Mouse (Mus musculus): ENCODE measurements around the gene Abcb4. TPM values are rescaled to one million over a fixed set of nuclear protein-coding genes. Genes with fewer than 3 reads are reported as not detected.
A peak's percentile ranks its signal among the peaks of the same experiment; 100 is the strongest.
"Not testable (repeated sequence)": the region's sequence is repeated elsewhere in the genome, so short reads cannot be mapped to it uniquely, and the experiment has no call there.

Abcb4 gene
- polyA plus RNA-seq, 1 experiment from 2014 or later = 3.4 TPM

- Histone ChIP-seq H3K36me3 (no peaks in the 10 kb centered on the region), H3K27ac (no peak overlapping the region), H3K27me3 (replicated peaks) (no peaks in the 10 kb centered on the region), H3K9ac (no peak overlapping the region), H3K4me2 (no peak overlapping the region), H3K4me3 (replicated peaks) (no peak overlapping the region), H3K9me3 (no peaks in the 10 kb centered on the region), H3K4me1 (no peaks in the 10 kb centered on the region)
- ATAC-seq (ENCODE audit: insufficient read depth, low FRiP score, low read depth) = no peak
- WGBS = 81% methylated on average over 9 of the region's 9 CpGs
Measured at GRCm38 (mm10) chr5:8928440-8928839, 34.9 kb downstream of the Abcb4 start.

DNA sequence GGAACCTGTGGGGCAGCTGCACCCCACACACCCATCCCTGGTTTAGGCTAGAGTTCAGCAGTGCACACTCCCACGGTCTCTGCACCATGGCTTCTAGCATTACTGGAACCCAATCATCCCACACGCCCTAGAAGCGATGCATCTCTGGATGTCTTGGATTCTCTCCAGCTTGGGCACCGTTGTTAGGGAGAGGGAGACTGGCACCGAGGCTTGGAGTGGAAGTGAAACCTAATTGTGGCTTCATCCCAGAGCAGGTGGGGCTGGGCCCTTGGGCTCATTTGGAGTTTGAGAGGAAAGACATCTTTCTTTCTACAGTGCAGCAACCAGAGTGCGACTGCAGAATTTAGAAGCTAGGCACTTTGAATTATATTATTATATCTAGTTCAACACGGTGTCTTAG is 44.4 kb downstream of the Abcb4 start:
- Histone ChIP-seq H3K4me3 (replicated peaks) (no peak overlapping the region), H3K27me3 (replicated peaks) (no peaks in the 10 kb centered on the region), H3K9me3 (no peaks in the 10 kb centered on the region), H3K4me1 (no peaks in the 10 kb centered on the region), H3K36me3 (no peaks in the 10 kb centered on the region), H3K27ac (no peak overlapping the region), H3K9ac (no peak overlapping the region), H3K4me2 (no peak overlapping the region)
- 86% methylated on average over 7 of the region's 7 CpGs for WGBS
- ATAC-seq (ENCODE audit: insufficient read depth, low FRiP score, low read depth) = no peak

GRCm38 (mm10) chr5:8941266-8941665 is 47.7 kb downstream of the Abcb4 start:
- not testable (repeated sequence) for H3K4me3 ChIP-seq (replicated peaks); H3K4me2 ChIP-seq; H3K9me3 ChIP-seq; H3K36me3 ChIP-seq; H3K27me3 ChIP-seq (replicated peaks); H3K9ac ChIP-seq; ATAC-seq (ENCODE audit: insufficient read depth, low FRiP score, low read depth); H3K27ac ChIP-seq; H3K4me1 ChIP-seq
- WGBS = no CpG with 5 or more reads among the region's 1 CpGs

DNA sequence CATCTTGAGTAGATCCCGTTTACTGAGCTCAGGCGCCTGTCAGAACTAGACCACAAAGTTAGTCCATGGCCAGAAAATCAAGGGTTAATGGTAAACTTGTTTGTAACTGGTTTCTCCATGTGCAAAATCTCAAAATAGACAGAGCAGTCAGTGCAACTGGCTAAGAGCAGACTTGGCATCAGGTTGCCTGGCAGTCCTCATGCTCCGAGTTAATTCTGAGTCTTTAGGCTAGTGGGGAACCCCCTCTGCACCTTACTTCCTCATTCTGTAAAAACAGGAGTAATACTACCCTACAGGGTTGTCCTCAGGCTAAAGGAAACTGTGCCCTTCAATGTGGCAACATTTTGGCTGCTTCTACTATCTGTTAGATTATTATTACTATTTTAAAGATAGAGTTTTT is 50.3 kb downstream of the Abcb4 start:
- no peak overlapping the region for H3K4me3 ChIP-seq (replicated peaks)
- H3K9ac ChIP-seq = no peak overlapping the region
- no peak overlapping the region for H3K27ac ChIP-seq
- ATAC-seq (ENCODE audit: insufficient read depth, low FRiP score, low read depth) = no peak
- H3K36me3 ChIP-seq = no peaks in the 10 kb centered on the region
- H3K4me2 ChIP-seq = no peak overlapping the region
- no peaks in the 10 kb centered on the region for H3K27me3 ChIP-seq (replicated peaks)
- H3K4me1 ChIP-seq = no peaks in the 10 kb centered on the region
- H3K9me3 ChIP-seq = no peaks in the 10 kb centered on the region
- WGBS = 75% methylated on average over 3 of the region's 3 CpGs

GRCm38 (mm10) chr5:8947423-8948110 is 54.0 kb downstream of the Abcb4 start:
- no peak for ATAC-seq (ENCODE audit: insufficient read depth, low FRiP score, low read depth)
- no peak overlapping the region for H3K9ac ChIP-seq
- H3K9me3 ChIP-seq = no peaks in the 10 kb centered on the region
- H3K27ac ChIP-seq = no peak overlapping the region
- no peaks in the 10 kb centered on the region for H3K27me3 ChIP-seq (replicated peaks)
- H3K4me3 ChIP-seq (replicated peaks) = no peak overlapping the region
- no peaks in the 10 kb centered on the region for H3K36me3 ChIP-seq
- no peak overlapping the region for H3K4me2 ChIP-seq
- H3K4me1 ChIP-seq = no peaks in the 10 kb centered on the region
- 70% methylated on average over 4 of the region's 4 CpGs for WGBS

DNA sequence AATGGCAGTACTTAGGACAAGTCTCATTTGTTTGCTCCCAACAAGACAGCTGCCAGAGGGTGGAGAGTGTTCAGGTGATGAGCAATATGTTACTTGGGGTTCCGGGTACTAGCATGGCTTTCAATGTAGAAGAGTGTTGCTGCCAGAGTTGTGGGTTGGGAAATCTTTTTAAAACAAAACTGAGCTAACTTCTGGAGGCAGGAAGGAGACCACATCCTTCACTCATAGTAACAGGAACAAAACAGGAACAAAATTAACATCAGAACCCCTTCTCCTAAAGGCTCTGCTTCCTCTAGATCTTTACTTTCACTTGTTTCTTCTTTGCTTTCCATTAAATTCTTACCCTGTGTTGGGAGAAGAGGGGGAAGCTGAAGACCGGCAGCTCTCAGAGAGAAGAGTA is 60.1 kb downstream of the Abcb4 start:
- H3K27me3 ChIP-seq (replicated peaks) = no peaks in the 10 kb centered on the region
- no peak for ATAC-seq (ENCODE audit: insufficient read depth, low FRiP score, low read depth)
- H3K36me3 ChIP-seq = no peaks in the 10 kb centered on the region
- no peak overlapping the region for H3K4me3 ChIP-seq (replicated peaks)
- no peaks in the 10 kb centered on the region for H3K4me1 ChIP-seq
- H3K9me3 ChIP-seq = no peaks in the 10 kb centered on the region
- H3K27ac ChIP-seq = no peak overlapping the region
- H3K4me2 ChIP-seq = no peak overlapping the region
- WGBS = 97% methylated on average over 2 of the region's 2 CpGs
- no peak overlapping the region for H3K9ac ChIP-seq

DNA sequence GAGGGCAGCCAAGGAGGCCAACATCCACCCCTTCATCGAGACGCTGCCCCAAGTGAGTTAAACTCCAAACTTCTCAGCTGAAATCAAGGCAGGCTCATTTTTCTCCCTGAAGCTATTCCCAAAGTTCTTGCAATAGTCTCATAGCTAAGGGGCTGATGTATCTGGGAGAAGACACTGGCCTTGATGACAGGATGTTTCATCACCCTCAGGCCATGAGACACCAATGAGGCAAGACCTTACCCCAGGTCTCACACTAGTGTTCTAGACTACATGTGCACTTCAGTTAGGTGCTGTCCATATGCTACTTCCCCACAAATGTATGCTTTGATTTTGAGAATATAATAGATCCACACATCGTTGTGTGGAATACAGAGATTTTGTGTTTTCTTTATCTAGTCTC is 62.0 kb downstream of the Abcb4 start:
- 94% methylated on average over 3 of the region's 3 CpGs for WGBS
- Histone ChIP-seq H3K36me3 (no peaks in the 10 kb centered on the region), H3K4me3 (replicated peaks) (no peak overlapping the region), H3K4me2 (no peak overlapping the region), H3K27me3 (replicated peaks) (no peaks in the 10 kb centered on the region), H3K9me3 (no peaks in the 10 kb centered on the region), H3K4me1 (no peaks in the 10 kb centered on the region), H3K9ac (no peak overlapping the region), H3K27ac (no peak overlapping the region)
- no peak for ATAC-seq (ENCODE audit: insufficient read depth, low FRiP score, low read depth)

GRCm38 (mm10) chr5:8960534-8960933 is 67.0 kb downstream of the Abcb4 start:
- no peak overlapping the region for H3K4me3 ChIP-seq (replicated peaks)
- no peak overlapping the region for H3K27ac ChIP-seq
- no peaks in the 10 kb centered on the region for H3K4me1 ChIP-seq
- H3K27me3 ChIP-seq (replicated peaks) = no peaks in the 10 kb centered on the region
- no peak overlapping the region for H3K9ac ChIP-seq
- H3K9me3 ChIP-seq = no peaks in the 10 kb centered on the region
- WGBS = 80% methylated on average over 4 of the region's 4 CpGs
- ATAC-seq (ENCODE audit: insufficient read depth, low FRiP score, low read depth) = peak; percentile 56
- H3K36me3 ChIP-seq = peaks cover 3% of the 10 kb centered on the region; the same call in 1 of the 2 replicates
- H3K4me2 ChIP-seq = no peak overlapping the region

DNA sequence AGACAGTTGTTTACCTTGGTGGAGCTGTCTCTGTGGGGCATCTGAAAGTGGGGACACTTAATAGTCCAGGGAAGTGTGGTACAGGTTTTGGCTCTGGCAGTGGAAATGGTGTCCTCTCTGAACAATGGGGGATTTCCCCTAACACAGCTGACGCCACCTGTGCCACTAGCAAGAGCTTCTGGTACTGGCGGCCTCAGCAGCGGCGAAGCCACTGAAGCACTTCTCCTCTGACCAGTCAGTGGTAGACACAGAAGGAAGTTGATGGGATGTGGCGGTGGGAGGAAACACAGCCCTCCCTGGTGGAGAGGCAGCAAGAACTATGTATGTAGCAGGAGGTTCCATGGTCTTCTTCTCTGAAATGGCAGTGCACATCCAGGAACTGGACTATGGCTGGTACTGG is 71.0 kb downstream of the Abcb4 start:
- 92% methylated on average over 5 of the region's 5 CpGs for WGBS
- Histone ChIP-seq H3K27ac (no peak overlapping the region), H3K4me1 (no peaks in the 10 kb centered on the region), H3K27me3 (replicated peaks) (no peaks in the 10 kb centered on the region), H3K36me3 (peaks cover 22% of the 10 kb centered on the region), H3K4me3 (replicated peaks) (no peak overlapping the region), H3K9me3 (no peaks in the 10 kb centered on the region), H3K4me2 (no peak overlapping the region), H3K9ac (no peak overlapping the region)
- no peak for ATAC-seq (ENCODE audit: insufficient read depth, low FRiP score, low read depth)

- no peak overlapping the region for H3K4me3 ChIP-seq (replicated peaks)
- peaks cover 27% of the 10 kb centered on the region for H3K36me3 ChIP-seq
- H3K4me1 ChIP-seq = no peaks in the 10 kb centered on the region
- 91% methylated on average over 2 of the region's 2 CpGs for WGBS
- no peak for ATAC-seq (ENCODE audit: insufficient read depth, low FRiP score, low read depth)
- H3K9me3 ChIP-seq = no peaks in the 10 kb centered on the region
- H3K9ac ChIP-seq = no peak overlapping the region
- no peak overlapping the region for H3K4me2 ChIP-seq
- H3K27me3 ChIP-seq (replicated peaks) = no peaks in the 10 kb centered on the region
- H3K27ac ChIP-seq = no peak overlapping the region
Measured at GRCm38 (mm10) chr5:8970694-8971093, 77.2 kb downstream of the Abcb4 start.

DNA sequence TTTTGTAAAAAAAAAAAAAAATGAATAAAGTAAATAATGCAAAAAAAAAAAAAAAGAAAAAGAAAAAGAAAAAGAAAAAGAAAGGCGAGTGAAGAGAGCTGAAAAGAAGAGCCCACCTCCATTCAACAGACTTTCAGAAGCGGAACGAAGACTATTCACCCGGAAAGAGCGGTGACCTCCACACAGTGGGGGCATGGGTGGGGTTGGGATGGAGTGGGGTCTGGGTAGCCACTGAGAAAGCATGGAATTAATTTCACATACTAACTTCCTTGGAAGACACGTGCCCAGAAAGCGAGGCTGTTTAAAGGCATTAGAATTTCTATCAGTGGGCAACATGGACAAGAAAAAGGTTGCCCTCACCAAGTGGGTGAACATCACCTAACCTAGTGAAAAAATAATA is 78.8 kb downstream of the Abcb4 start:
- WGBS = 93% methylated on average over 7 of the region's 7 CpGs
- H3K27ac ChIP-seq = no peak overlapping the region
- no peaks in the 10 kb centered on the region for H3K9me3 ChIP-seq
- no peak overlapping the region for H3K4me2 ChIP-seq
- no peak overlapping the region for H3K9ac ChIP-seq
- H3K4me3 ChIP-seq (replicated peaks) = no peak overlapping the region
- no peaks in the 10 kb centered on the region for H3K4me1 ChIP-seq
- ATAC-seq (ENCODE audit: insufficient read depth, low FRiP score, low read depth) = no peak
- H3K27me3 ChIP-seq (replicated peaks) = no peaks in the 10 kb centered on the region
- H3K36me3 ChIP-seq = peaks cover 15% of the 10 kb centered on the region

- H3K4me3 ChIP-seq (replicated peaks) = no peak overlapping the region
- no peak overlapping the region for H3K27ac ChIP-seq
- peaks cover 10% of the 10 kb centered on the region for H3K36me3 ChIP-seq
- ATAC-seq (ENCODE audit: insufficient read depth, low FRiP score, low read depth) = no peak
- H3K27me3 ChIP-seq (replicated peaks) = no peaks in the 10 kb centered on the region
- no peak overlapping the region for H3K4me2 ChIP-seq
- no peaks in the 10 kb centered on the region for H3K4me1 ChIP-seq
- H3K9ac ChIP-seq = no peak overlapping the region
- no peaks in the 10 kb centered on the region for H3K9me3 ChIP-seq
Measured at GRCm38 (mm10) chr5:8974721-8975120, 81.2 kb downstream of the Abcb4 start.

DNA sequence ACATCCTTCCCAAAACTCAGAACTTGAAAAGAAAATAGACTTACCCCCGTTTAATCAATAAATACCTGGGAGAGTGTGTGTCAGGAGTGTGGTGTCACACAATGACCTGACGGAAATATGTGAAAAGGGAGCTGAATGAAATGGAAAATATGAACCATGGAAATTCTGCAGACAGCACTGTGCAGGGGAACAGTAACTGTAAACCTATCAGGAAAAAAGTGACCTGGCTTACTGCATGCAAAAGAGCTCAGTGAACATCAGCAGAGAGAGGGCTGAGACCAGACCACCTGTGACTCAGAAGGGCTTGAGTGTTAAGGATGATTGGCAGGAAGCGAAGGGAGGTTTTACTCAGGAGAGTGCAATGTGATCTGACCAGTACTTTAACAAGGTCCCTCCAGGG is 92.0 kb downstream of the Abcb4 start:
- Histone ChIP-seq H3K27me3 (replicated peaks) (no peaks in the 10 kb centered on the region), H3K4me3 (replicated peaks) (no peak overlapping the region), H3K36me3 (peaks cover 23% of the 10 kb centered on the region), H3K4me2 (no peak overlapping the region), H3K27ac (no peak overlapping the region), H3K9ac (no peak overlapping the region), H3K4me1 (no peaks in the 10 kb centered on the region), H3K9me3 (no peaks in the 10 kb centered on the region)
- ATAC-seq (ENCODE audit: insufficient read depth, low FRiP score, low read depth) = no peak
- 85% methylated on average over 3 of the region's 3 CpGs for WGBS
